ENCODE assay signal across 15 mouse cellular contexts in genomic region chr9:37138883-37139282, GRCm38 (mm10). TPM values are rescaled to one million over a fixed set of nuclear protein-coding genes. Genes with fewer than 3 reads are reported as not detected.
DNase-seq lines count a peak whose midpoint lies in the region; ATAC-seq lines count a peak whose summit lies in the region.
"Had no signal": no experiment of that assay in that cellular context is flagged by ENCODE, and none has a peak within 500 bp of the region (broad histone marks: within the 10 kb centered on the region; RNA-seq: fewer than 3 reads in every experiment).

No protein-coding gene starts in this region.

- peak overlapping the region; percentile 86; the same call in 1 of the 2 replicates for H3K27ac ChIP-seq in heart, embryonic 10.5 days
- H3K27ac ChIP-seq in embryonic facial prominence, embryonic 10.5 days (replicated peaks), result peak overlapping the region; percentile 86
- H3K27ac ChIP-seq in limb, embryonic 10.5 days, result peak overlapping the region; percentile 65; the same call in 1 of the 2 replicates
- H3K27ac ChIP-seq: forebrain, embryonic 13.5 days; limb, embryonic 15.5 days had no signal

- no peaks in the 10 kb centered on the region for H3K36me3 ChIP-seq in heart, embryonic 10.5 days
- H3K36me3 ChIP-seq in embryonic facial prominence, embryonic 10.5 days (replicated peaks), result peaks cover 24% of the 10 kb centered on the region
- H3K36me3 ChIP-seq in limb, embryonic 10.5 days, result no peaks in the 10 kb centered on the region
- H3K36me3 ChIP-seq: limb, embryonic 15.5 days had no signal

- H3K27me3 ChIP-seq in heart, embryonic 10.5 days (ENCODE audit: insufficient read depth, poor library complexity, severe bottlenecking), result no peaks in the 10 kb centered on the region; the same call in 1 of the 2 replicates
- H3K27me3 ChIP-seq in embryonic facial prominence, embryonic 10.5 days (replicated peaks; ENCODE audit: low read depth, poor library complexity, severe bottlenecking), result no peaks in the 10 kb centered on the region
- peaks cover 87% of the 10 kb centered on the region for H3K27me3 ChIP-seq in limb, embryonic 10.5 days (ENCODE audit: low read depth, poor library complexity, severe bottlenecking)
- H3K27me3 ChIP-seq: forebrain, embryonic 13.5 days had no signal

- H3K9me3 ChIP-seq in heart, embryonic 10.5 days, result no peaks in the 10 kb centered on the region
- no peaks in the 10 kb centered on the region for H3K9me3 ChIP-seq in embryonic facial prominence, embryonic 10.5 days
- no peaks in the 10 kb centered on the region for H3K9me3 ChIP-seq in limb, embryonic 10.5 days (replicated peaks)
- H3K9me3 ChIP-seq: forebrain, embryonic 13.5 days; limb, embryonic 15.5 days had no signal

- no peak for ATAC-seq in inflammation-experienced regulatory T-cells, adult 6 months
- ATAC-seq: activated CD4-positive, CD25-positive, alpha-beta regulatory T cell, adult 4 months had no signal

- DNase-seq in heart, embryonic 10.5 days (ENCODE audit: low spot score), result no peak
- DNase-seq in heart, postnatal 10 days, result no peak
- peak; percentile 44 for DNase-seq in lung, postnatal 36 days
- no peak for DNase-seq in lung, adult 18-20 months
- DNase-seq in embryonic facial prominence, embryonic 10.5 days (ENCODE audit: low spot score), result no peak
- no peak for DNase-seq in limb, embryonic 10.5 days (ENCODE audit: low spot score)
- DNase-seq: cerebellum, postnatal 25 days; kidney, adult 9 months; lung, adult 2 months; thymus, adult 18-20 months had no signal

- intact Hi-C loops in heart, postnatal 10 days (cut with DNase I), result no loop called here

- WGBS in heart, embryonic 10.5 days, result 33% methylated on average over 4 of the region's 4 CpGs
- WGBS in embryonic facial prominence, embryonic 10.5 days, result 30% methylated on average over 4 of the region's 4 CpGs
- WGBS in limb, embryonic 10.5 days, result 26% methylated on average over 4 of the region's 4 CpGs

- 0 out of 2 replicates have a peak overlapping the region, but pooled peaks have one; percentile 35 for H3K4me3 ChIP-seq in heart, embryonic 10.5 days
- peak overlapping the region; percentile 43; the same call in 1 of the 2 replicates for H3K4me3 ChIP-seq in embryonic facial prominence, embryonic 10.5 days
- no peak overlapping the region for H3K4me3 ChIP-seq in limb, embryonic 10.5 days
- H3K4me3 ChIP-seq: forebrain, embryonic 13.5 days; limb, embryonic 15.5 days had no signal

- peaks cover 55% of the 10 kb centered on the region for H3K4me1 ChIP-seq in heart, embryonic 10.5 days
- H3K4me1 ChIP-seq in embryonic facial prominence, embryonic 10.5 days, result peaks cover 87% of the 10 kb centered on the region
- H3K4me1 ChIP-seq in limb, embryonic 10.5 days, result peaks cover 71% of the 10 kb centered on the region

RNA-seq across cellular contexts. Expression of gene Pknox2, which starts 8.3 kb away (rescaled TPM):
- 8.8 and 9.1 TPM in 2 replicates for polyA plus RNA-seq in heart, embryonic 10.5 days (2016; fragmentation: Nextera tagmentation; extraction: Ambion mirVana)
- total RNA-seq in heart, postnatal 10 days (2021), result 1 to 10 TPM; 5.2 to 5.8 TPM
- 32.7 and 33.0 TPM in 2 replicates for polyA plus RNA-seq in embryonic facial prominence, embryonic 10.5 days (2016; fragmentation: Nextera tagmentation; extraction: Ambion mirVana)
- 6.2 and 11.7 TPM in 2 replicates for polyA plus RNA-seq in limb, embryonic 10.5 days (2016; fragmentation: Nextera tagmentation; extraction: Ambion mirVana)
- not detected for polyA plus RNA-seq in inflammation-experienced regulatory T-cells, adult 6 months (2017; shearing (Covaris generic))
- total RNA-seq: megakaryocyte progenitor cell, adult 5-6 weeks had no signal
- polyA plus RNA-seq: activated CD4-positive, CD25-positive, alpha-beta regulatory T cell, adult 4 months had no signal
